Mouse (Mus musculus) heart, postnatal 36 days (tissue): ENCODE results near the gene Akr1c13. TPM values are rescaled to one million over a fixed set of nuclear protein-coding genes. Genes with fewer than 3 reads are reported as not detected.

ENCODE experiments used
- DNase-seq, 2 experiments: peaks; one replicate each; pipeline ENCODE4 v3.0.0; 2021 to 2022
- intact Hi-C: fragments of 180-260 bp; cut with DNase I; formaldehyde crosslinking; loops from one replicate; pipeline ENCODE4 v1.15.1; 2025
- total RNA-seq, 2 experiments: library from RNA; stranded (reverse); gene quantifications; 2 replicates each; pipeline ENCODE4 v1.2.3; 2021

Akr1c13 gene
- total RNA-seq, 2 experiments from 2014 or later, result 0.68 to 0.86 TPM

- intact Hi-C loops, result loop anchor here (5.0 kb wide), 1 partner anchor 379 kb away; no protein-coding TSS in a partner anchor
- no peak for DNase-seq
Measured at GRCm38 (mm10) chr13:4233536-4234172, 42.7 kb downstream of the Akr1c13 start.

GRCm38 (mm10) chr13:4244861-4245559, 54.1 kb downstream of the Akr1c13 start:
- no peak for DNase-seq
- intact Hi-C loops, result no loop called here

GRCm38 (mm10) chr13:4249347-4249746, 58.4 kb downstream of the Akr1c13 start:
- DNase-seq, result no peak
- intact Hi-C loops, result no loop called here

Other genes with a start within 250 kb of the Akr1c13 start
- not detected for gene Ucn3, start 245.8 kb upstream of the Akr1c13 start, total RNA-seq
- gene Akr1c14, start 142.1 kb upstream of the Akr1c13 start, total RNA-seq, result 1 to 10 TPM; 6.8 to 7.9 TPM
- gene Akr1c18, start 40.5 kb upstream of the Akr1c13 start, total RNA-seq, result not detected
- gene Akr1c19, start 37.5 kb downstream of the Akr1c13 start, total RNA-seq, result 1 to 10 TPM; 1.3 to 1.9 TPM
- not detected for gene Akr1c12, start 88.3 kb downstream of the Akr1c13 start, total RNA-seq
- gene Akr1c6, start 243.2 kb downstream of the Akr1c13 start, total RNA-seq, result not detected